Mouse (Mus musculus): ENCODE data around the gene Ncs1.

- TF ChIP-seq CTCF (IDR thresholded peaks at IDR 0.05; ENCODE audit: borderline replicate concordance, control insufficient read depth, extremely low read depth, insufficient read depth, low read length, poor library complexity) (peak; percentile 37; the same call in 1 of the 2 replicates), POLR2A (IDR thresholded peaks at IDR 0.05; ENCODE audit: control insufficient read depth, extremely low read depth, insufficient read depth, low read length, poor library complexity) (no peak)
These were observed 6.4 kb upstream of the Ncs1 start for GRCm38 (mm10) chr2:31239203-31239696.

All from thymus, adult 2 months (tissue).